Mouse (Mus musculus) monocyte, adult 5-6 weeks (primary cell): ENCODE data around the gene Olfm1. TPM values are rescaled to one million over a fixed set of nuclear protein-coding genes. Genes with fewer than 3 reads are reported as not detected.

Experiments
- ATAC-seq: fragments of 153-309, 156-312 bp; replicated peaks from 2 replicates; pipeline ENCODE4 v1.8.0; 2017; ENCODE audit warnings: mild to moderate bottlenecking; ENCODE audit not compliant: low TSS enrichment, insufficient number of reproducible peaks, severe bottlenecking, poor library complexity, low FRiP score
- total RNA-seq: library from RNA; stranded (forward); fragments of 200-1000, 200-491, 200-594 nt; gene quantifications from 3 replicates; pipeline ENCODE4 v1.2.3, GENCODE M21; 2017

The Olfm1 gene
- total RNA-seq, 1 experiment from 2014 or later = 13.5 TPM

DNA sequence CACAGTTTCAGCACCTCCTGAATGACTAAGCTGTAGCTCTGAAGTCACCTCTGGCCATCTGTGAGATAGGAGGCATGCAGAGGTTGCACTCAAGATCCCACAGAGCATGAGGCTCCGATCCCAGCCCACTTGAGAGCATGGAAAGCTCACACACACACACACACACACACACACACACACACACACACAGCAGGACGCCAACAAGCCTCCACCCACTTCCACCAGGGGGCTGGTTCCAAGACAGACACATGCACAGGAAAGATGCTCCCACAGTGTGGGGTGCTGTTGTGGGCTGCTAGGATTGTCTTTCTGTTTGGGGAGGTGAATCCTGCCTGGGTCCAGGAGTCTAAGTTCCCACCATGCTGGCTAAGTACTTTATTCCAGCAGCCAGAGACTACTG is 29.0 kb downstream of the Olfm1 start:
- ATAC-seq = no peak

- no peak for ATAC-seq
These were observed 32.0 kb downstream of the Olfm1 start for GRCm38 (mm10) chr2:28224819-28225218.

GRCm38 (mm10) chr2:28225906-28226305 is 33.1 kb downstream of the Olfm1 start:
- no peak for ATAC-seq

DNA sequence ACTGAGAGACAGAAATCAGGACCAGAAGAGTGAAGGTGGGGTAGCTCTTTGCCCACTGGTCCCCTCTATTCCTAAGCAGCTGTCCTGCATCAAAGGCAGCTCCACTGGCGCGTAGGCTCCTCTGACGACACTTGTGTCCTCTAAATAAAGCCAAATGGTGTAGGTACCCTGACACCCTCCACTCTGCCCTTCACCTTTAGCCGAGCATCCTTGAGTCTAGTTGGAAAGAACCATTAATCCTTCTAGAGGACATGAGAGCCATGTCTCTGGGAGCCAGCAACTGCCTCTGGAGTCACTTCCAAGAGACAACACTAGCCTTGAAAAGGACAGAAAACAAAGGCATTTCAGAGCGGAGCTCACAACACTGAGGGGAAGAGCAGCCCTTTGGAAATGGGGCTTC is 34.2 kb downstream of the Olfm1 start:
- ATAC-seq = no peak

DNA sequence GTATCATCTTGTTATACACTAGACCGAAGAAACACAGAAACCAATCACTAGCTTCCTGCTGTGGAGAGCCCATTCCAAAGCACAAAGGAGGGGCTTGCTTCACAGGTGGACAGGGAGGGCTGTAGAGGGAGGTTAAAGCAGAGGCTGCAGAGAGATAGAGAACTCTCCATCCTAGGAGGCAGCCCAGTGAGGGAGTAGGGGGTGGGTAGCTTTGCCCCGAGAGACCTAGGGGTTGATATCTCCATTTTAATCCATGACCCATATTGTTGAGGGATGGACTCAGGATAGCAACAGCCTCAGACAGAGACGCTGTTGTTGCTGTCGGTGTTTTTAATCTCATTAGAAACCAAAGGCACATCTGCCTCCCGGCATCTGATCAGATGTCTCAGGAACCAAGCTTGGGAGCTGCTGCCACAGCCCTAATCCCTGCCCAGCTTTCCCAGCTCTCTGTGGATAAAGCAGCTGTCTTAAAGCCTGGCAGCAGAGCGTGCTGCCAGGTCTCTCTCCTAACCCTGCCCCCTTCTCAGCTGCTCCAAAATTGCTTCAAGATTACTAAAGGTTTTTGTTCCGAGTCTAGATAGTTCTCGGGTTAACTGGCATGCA is 34.9 kb downstream of the Olfm1 start:
- no peak for ATAC-seq

- ATAC-seq = no peak
These were observed 35.6 kb downstream of the Olfm1 start for GRCm38 (mm10) chr2:28228364-28228763.

- ATAC-seq = no peak
These were observed 42.3 kb downstream of the Olfm1 start for GRCm38 (mm10) chr2:28235129-28235528.

GRCm38 (mm10) chr2:28236447-28236846 is 43.7 kb downstream of the Olfm1 start:
- ATAC-seq = no peak

GRCm38 (mm10) chr2:28239616-28240015 is 46.8 kb downstream of the Olfm1 start:
- ATAC-seq = no peak

DNA sequence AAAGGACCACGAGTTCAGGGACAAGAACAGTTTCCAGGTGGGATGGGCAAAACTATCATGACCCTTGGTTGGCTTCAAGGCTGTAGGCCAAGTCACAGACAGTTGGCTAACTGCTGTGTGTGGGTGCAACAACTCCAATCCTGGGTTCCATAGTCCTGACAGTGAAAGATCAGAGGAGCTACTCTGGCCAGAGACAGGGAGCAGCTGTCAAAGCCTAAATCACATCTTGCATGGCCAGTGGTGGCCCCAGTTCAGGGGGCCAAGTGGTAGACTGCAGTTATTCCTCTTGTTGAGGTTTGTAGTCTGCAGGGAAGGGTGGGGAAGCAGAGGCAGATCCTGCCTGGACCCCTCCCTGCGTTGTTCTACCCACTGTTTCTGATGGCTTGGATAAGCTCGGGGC is 48.1 kb downstream of the Olfm1 start:
- no peak for ATAC-seq

GRCm38 (mm10) chr2:28241520-28242221 is 48.9 kb downstream of the Olfm1 start:
- no peak for ATAC-seq

DNA sequence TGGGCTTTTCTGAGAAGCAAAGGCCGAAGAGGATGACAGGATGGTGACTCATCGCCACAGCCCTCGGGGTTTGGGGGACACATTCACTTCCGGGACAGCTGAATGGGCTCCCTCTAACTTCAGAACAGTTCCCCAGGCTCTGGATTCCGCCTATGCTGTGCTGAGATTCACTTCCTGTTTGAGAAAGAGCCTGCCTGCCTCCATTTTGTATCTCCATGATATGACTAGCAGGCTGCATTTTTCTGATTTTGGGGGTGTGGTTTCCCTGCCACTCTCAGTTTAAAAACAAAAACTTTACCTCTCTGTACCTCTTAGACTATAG is 49.4 kb downstream of the Olfm1 start:
- ATAC-seq = no peak

DNA sequence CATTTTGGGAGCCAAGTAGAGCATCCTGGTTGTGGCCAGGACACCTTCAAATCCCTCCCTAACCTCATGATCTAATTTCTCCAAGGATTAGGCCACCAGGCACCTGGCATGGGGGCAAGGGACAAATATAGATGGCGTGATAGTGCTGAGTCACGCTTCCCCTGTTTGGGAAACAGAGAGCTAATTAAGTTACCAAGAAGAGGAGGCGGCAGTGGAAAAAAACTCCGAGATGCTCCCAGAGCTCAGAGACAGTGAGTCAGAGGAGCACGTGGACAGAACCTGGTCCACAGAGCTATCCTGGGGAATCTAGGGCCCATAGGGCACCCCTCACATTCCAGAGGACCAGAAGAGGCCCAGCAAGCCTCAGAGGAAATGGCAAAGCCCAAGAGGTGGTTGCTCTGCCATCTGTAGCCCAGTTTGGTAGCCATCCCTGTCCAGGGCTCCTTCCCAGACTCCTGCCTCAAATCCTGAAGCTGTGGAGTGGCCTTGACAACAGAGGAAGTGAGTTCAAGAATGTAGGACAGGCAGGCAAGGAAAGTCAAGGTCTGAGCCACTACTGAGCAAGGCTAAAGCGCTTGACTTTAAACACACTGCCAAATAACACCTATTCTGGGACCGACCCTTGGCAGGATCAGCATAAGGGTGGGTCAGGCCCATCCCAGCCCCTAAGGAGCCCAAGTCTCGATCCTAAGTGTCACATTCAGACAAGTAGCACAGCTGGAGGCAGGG is 52.0 kb downstream of the Olfm1 start:
- no peak for ATAC-seq

GRCm38 (mm10) chr2:28246110-28246653 is 53.4 kb downstream of the Olfm1 start:
- no peak for ATAC-seq

GRCm38 (mm10) chr2:28247098-28247497 is 54.3 kb downstream of the Olfm1 start:
- no peak for ATAC-seq

DNA sequence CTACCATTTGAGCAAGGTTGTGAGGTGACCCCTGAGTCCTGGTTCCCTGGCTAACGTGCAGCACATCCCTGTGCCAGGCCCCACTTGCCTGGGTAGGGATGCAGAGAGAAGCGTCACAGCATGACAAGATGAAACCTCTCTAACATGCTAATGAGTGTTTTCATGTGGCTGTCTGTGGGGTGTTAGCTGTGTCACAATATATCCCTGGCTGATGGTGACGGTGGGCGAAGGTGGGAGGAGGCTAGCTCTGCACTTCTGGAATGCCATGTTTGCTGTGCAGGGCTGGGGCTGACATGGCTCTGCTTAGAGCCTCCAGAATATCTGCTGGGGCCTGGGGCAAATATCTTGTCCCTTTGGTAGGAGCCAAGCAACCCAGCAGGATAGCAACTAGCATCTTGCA is 59.8 kb downstream of the Olfm1 start:
- ATAC-seq = no peak

DNA sequence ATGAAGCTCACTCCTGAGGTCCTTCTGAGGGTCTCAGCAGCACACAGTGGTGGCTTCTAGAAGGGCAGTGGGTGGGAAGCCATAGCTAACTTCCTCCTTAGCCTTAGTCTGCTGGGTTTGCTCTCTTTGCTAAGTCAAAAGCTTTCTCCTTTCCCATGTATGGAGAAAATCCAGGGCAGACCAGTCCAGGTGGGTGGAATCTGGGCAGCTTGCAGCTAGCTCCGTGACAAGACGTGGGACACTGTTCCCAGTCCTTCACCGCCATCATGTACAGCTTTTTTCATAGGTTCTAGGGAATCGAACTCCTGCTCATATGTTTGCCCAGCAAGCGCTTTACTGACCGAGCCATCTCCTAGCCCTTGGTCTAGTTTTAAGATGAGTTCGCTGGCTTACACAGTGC is 63.2 kb downstream of the Olfm1 start:
- ATAC-seq = no peak

GRCm38 (mm10) chr2:28261438-28261837 is 68.6 kb downstream of the Olfm1 start:
- no peak for ATAC-seq

DNA sequence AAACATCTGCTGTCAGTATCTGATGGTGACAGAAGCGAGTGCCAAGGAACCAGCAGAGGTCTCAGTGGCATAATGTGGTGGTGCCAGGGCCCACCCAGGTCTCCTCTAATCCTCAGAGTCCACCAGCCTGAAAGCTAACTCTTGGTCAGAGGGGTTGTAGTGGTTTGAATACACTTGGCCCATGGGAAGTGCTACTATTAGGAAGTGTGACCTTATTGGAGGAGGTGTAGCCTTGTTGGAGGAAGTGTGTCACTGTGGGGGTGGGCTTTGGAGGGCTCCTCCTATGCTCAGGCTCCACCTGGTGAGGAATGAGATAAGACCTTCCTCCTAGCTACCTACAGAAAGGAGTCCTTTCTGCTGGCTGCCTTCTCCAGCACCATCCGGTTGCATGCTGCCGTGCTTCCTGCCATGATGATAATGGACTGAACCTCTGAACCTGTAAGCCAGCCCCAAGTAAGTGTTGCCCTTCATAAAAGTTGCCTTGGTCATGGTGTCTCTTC is 75.0 kb downstream of the Olfm1 start:
- ATAC-seq = no peak

DNA sequence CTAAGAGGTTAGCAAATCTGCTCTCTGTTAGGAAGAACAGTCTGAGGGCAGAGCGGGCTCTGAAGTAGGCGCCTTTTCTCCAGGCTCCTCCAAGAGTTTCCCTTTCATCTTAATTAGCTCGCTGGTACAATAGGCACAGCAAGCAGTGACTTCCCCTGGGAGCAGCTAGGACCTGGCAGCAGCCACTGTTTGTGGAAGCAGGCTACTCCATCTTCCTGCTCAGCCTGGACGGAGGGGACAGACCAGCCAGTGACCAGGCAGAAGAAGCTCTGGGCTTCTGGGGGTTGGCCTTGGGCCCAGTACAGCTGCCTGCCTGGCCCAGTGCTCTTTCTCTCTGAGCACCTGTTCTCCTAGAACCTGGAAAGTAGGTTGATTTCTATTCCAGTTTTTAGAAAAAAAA is 77.8 kb downstream of the Olfm1 start:
- ATAC-seq = no peak
